Comparison of ENCODE assay signal across 24 mouse cellular contexts in the genomic region with DNA sequence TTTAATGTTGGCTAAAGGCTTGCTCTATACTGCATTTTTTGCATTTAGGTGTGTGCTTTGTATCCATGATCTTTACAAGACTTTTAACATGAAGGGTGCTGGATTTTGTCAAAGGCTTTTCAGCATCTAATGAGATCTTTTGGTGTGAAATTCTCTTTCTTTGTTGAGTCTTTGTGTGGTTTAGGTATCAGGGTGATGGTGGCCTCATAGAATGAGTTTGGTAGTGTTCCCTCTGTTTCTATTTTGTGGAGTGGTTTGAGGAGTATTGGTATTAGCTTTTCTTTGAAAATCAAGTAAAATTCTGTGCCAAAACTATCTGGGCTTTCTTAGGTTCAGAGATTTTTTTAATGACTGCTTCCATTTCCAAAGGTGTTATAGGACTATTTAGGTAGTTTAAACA. TPM values are rescaled to one million over a fixed set of nuclear protein-coding genes. Genes with fewer than 3 reads are reported as not detected.
"Had no signal": no experiment of that assay in that cellular context is flagged by ENCODE, and none has a peak within 500 bp of the region (broad histone marks: within the 10 kb centered on the region; RNA-seq: fewer than 3 reads in every experiment).

No protein-coding gene starts in this region.

- H3K27ac ChIP-seq: neural tube, embryonic 13.5 days; neural tube, embryonic 15.5 days; stomach, embryonic 15.5 days; stomach, postnatal 0 days had no signal

- H3K9me3 ChIP-seq: neural tube, embryonic 13.5 days; neural tube, embryonic 15.5 days; stomach, embryonic 15.5 days had no signal

- H3K27me3 ChIP-seq: neural tube, embryonic 13.5 days; neural tube, embryonic 15.5 days; stomach, embryonic 15.5 days had no signal

- DNase-seq: retina, postnatal 1 day; right cerebral cortex, adult 18-20 months; right cerebral cortex, postnatal 14 days; right cerebral cortex, postnatal 25 days; right cerebral cortex, postnatal 4 days; spleen, adult 18-20 months; thymus, adult 18-20 months; thymus, adult 2 months; thymus, postnatal 14 days; thymus, postnatal 25 days; thymus, postnatal 36 days; thymus, postnatal 4 days had no signal

- H3K4me1 ChIP-seq: neural tube, embryonic 13.5 days; neural tube, embryonic 15.5 days; stomach, embryonic 15.5 days had no signal

- H3K4me3 ChIP-seq: neural tube, embryonic 13.5 days; neural tube, embryonic 15.5 days; stomach, embryonic 15.5 days had no signal

- H3K9ac ChIP-seq: neural tube, embryonic 13.5 days; neural tube, embryonic 15.5 days; stomach, embryonic 15.5 days had no signal

- H3K36me3 ChIP-seq: neural tube, embryonic 13.5 days; neural tube, embryonic 15.5 days; stomach, embryonic 15.5 days had no signal

- H3K4me2 ChIP-seq: neural tube, embryonic 13.5 days; neural tube, embryonic 15.5 days; stomach, embryonic 15.5 days had no signal

RNA-seq across cellular contexts. Expression of gene Prl5a1, which starts 6.5 kb away (rescaled TPM):
- polyA plus RNA-seq: neural tube, embryonic 14.5 days; neural tube, embryonic 15.5 days; small intestine, adult 2 months; spleen, adult 2 months; stomach, embryonic 14.5 days; stomach, embryonic 15.5 days; stomach, embryonic 16.5 days; stomach, postnatal 0 days; testis, adult 2 months; thymus, adult 2 months; thymus, postnatal 0 days; urinary bladder, adult 2 months had no signal
